Comparison of ENCODE assay signal across 8 mouse cellular contexts in the genomic region with DNA sequence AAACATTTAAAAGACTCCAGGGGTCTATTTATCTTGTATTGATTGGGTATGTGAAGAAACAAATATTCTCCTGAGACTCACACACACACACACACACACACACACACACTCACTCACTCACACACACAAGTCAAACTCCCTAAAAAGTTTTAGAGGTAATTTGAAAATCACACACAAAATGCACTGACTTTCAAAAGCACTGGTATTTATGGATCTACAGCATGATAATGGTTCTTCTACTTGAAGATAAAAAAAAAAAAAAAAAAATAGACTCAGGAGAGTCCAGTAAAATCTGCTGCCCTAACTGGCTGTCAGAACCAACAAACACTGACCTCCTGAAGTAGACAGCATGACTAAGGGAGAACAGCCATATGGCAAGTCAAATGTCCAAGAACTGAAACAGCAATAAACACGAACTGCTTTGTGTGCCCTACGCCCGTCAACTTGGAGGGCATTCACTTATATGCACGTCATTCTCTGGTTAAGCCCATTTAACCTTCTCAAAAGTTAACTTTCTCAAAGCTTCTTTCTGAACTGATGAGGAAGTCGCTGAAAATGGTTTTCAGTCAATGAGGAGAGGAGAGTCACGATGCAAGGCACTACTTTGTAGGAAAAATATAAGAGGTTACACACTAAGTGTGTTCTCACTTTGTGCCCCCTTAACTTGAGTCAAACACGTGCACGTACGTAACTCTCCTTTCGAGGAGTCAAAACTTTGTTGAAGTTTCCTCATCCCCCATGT. TPM values are rescaled to one million over a fixed set of nuclear protein-coding genes. Genes with fewer than 3 reads are reported as not detected.
A peak's percentile ranks its signal among the peaks of the same experiment; 100 is the strongest.
DNase-seq lines count a peak whose midpoint lies in the region; ATAC-seq lines count a peak whose summit lies in the region.

No protein-coding gene starts in this region.

- no peaks in the 10 kb centered on the region; the same call in 1 of the 2 replicates for H3K4me1 ChIP-seq in heart, embryonic 11.5 days (ENCODE audit: control insufficient read depth, insufficient read depth, low read length)
- H3K4me1 ChIP-seq in forebrain, embryonic 15.5 days = peaks cover 19% of the 10 kb centered on the region
- H3K4me1 ChIP-seq in liver, embryonic 16.5 days (ENCODE audit: control insufficient read depth, low read depth, low read length) = peaks cover 18% of the 10 kb centered on the region

- H3K9ac ChIP-seq in heart, embryonic 11.5 days (ENCODE audit: low read depth, low read length) = peak overlapping the region; percentile 90; the same call in 1 of the 2 replicates
- H3K9ac ChIP-seq in forebrain, embryonic 15.5 days (replicated peaks) = no peak overlapping the region
- peak overlapping the region; percentile 83 for H3K9ac ChIP-seq in liver, embryonic 16.5 days (ENCODE audit: low read depth, low read length)

- H3K36me3 ChIP-seq in heart, embryonic 11.5 days (ENCODE audit: control insufficient read depth, insufficient read depth, low read length) = no peaks in the 10 kb centered on the region
- H3K36me3 ChIP-seq in forebrain, embryonic 15.5 days = no peaks in the 10 kb centered on the region
- no peaks in the 10 kb centered on the region for H3K36me3 ChIP-seq in liver, embryonic 16.5 days (ENCODE audit: control insufficient read depth, insufficient read depth)

- ATAC-seq in heart, embryonic 11.5 days (replicated peaks; ENCODE audit: insufficient number of reproducible peaks, low FRiP score, low TSS enrichment) = no peak
- ATAC-seq in forebrain, embryonic 15.5 days (replicated peaks) = no peak
- ATAC-seq in liver, embryonic 16.5 days (ENCODE audit: low read depth) = no peak

- no peaks in the 10 kb centered on the region for H3K27me3 ChIP-seq in heart, embryonic 11.5 days (ENCODE audit: control insufficient read depth, insufficient read depth, low read length)
- no peaks in the 10 kb centered on the region for H3K27me3 ChIP-seq in forebrain, embryonic 15.5 days
- no peaks in the 10 kb centered on the region for H3K27me3 ChIP-seq in liver, embryonic 16.5 days (ENCODE audit: control insufficient read depth, insufficient read depth, low read depth, low read length)

- H3K27ac ChIP-seq in heart, embryonic 11.5 days (ENCODE audit: low read depth, low read length) = no peak overlapping the region
- no peak overlapping the region for H3K27ac ChIP-seq in forebrain, embryonic 15.5 days (replicated peaks)
- no peak overlapping the region for H3K27ac ChIP-seq in liver, embryonic 16.5 days (ENCODE audit: low read length)

- peak overlapping the region; percentile 78 for H3K4me2 ChIP-seq in heart, embryonic 11.5 days
- H3K4me2 ChIP-seq in forebrain, embryonic 15.5 days (replicated peaks) = peak overlapping the region; percentile 92
- peak overlapping the region; percentile 96 for H3K4me2 ChIP-seq in liver, embryonic 16.5 days (ENCODE audit: low read depth, low read length)

- no peaks in the 10 kb centered on the region for H3K9me3 ChIP-seq in heart, embryonic 11.5 days (replicated peaks; ENCODE audit: control insufficient read depth, low read length)
- H3K9me3 ChIP-seq in forebrain, embryonic 15.5 days = no peaks in the 10 kb centered on the region
- H3K9me3 ChIP-seq in liver, embryonic 16.5 days (replicated peaks; ENCODE audit: control insufficient read depth, low read length) = no peaks in the 10 kb centered on the region

- DNase-seq in heart, adult 9 months (ENCODE audit: low spot score in 2 of 2) = no peak
- DNase-seq in CD8-positive naive resting alpha-beta T cell, adult 2 months (ENCODE audit: low read depth in 2 of 2, low spot score in 2 of 2) = peak; percentile 2 to 12
- no peak for DNase-seq in frontal cortex, adult 2 months (ENCODE audit: extremely low spot score in 1 of 2, low spot score in 1 of 2)
- no peak for DNase-seq in kidney, postnatal 4 days
- no peak for DNase-seq in left cerebral cortex, postnatal 14 days (ENCODE audit: low spot score in 2 of 2)

- WGBS in heart, embryonic 11.5 days (ENCODE audit: insufficient replicate concordance) = 45% methylated on average over 10 of the region's 10 CpGs
- 57% methylated on average over 10 of the region's 10 CpGs for WGBS in forebrain, embryonic 15.5 days
- 23% methylated on average over 10 of the region's 10 CpGs for WGBS in liver, embryonic 16.5 days (ENCODE audit: insufficient replicate concordance)

- intact Hi-C loops in left cerebral cortex, postnatal 14 days (cut with DNase I) = loop anchor here (5.0 kb wide), 2 partner anchors 67 to 162 kb away; a partner anchor contains a TSS

- H3K4me3 ChIP-seq in heart, embryonic 11.5 days (ENCODE audit: low read depth, low read length) = peak overlapping the region; percentile 74
- H3K4me3 ChIP-seq in forebrain, embryonic 15.5 days = peak overlapping the region; percentile 56
- peak overlapping the region; percentile 80 for H3K4me3 ChIP-seq in liver, embryonic 16.5 days (ENCODE audit: low read depth, low read length)

RNA-seq across cellular contexts. Expression of a gene that starts 1.0 kb away (rescaled TPM):
- polyA plus RNA-seq in heart, embryonic 11.5 days (2014; fragmentation: Nextera tagmentation; extraction: Ambion mirVana) = 7.6 and 11.3 TPM in 2 replicates
- polyA plus RNA-seq in forebrain, embryonic 15.5 days (2015; fragmentation: Nextera tagmentation; extraction: Ambion mirVana) = 2.7 and 3.7 TPM in 2 replicates
- polyA plus RNA-seq in liver, embryonic 16.5 days (2015; fragmentation: Nextera tagmentation; extraction: Ambion mirVana) = 3.9 and 4.0 TPM in 2 replicates
- 6.6 and 8.0 TPM in 2 replicates for polyA plus RNA-seq in frontal cortex, adult 2 months (2012; rRNA removed)
- total RNA-seq in left cerebral cortex, postnatal 14 days (2021) = 1 to 10 TPM; 8.7 to 9.7 TPM

Comparison
In these comparisons a context has a peak if more than half of its experiments do, and no peak if none do; other contexts are left out.
1. DNase-seq: peak in CD8-positive naive resting alpha-beta T cell, adult 2 months (2 of 2); none in heart, adult 9 months (0 of 2), frontal cortex, adult 2 months (0 of 2), kidney, postnatal 4 days (0 of 2) and left cerebral cortex, postnatal 14 days (0 of 2).
2. Peak in every context shown above with its lines, with median percentiles within 50 percentile points of each other: H3K4me2 ChIP-seq and H3K4me3 ChIP-seq.